Mouse (Mus musculus): ENCODE data around the gene Kif1a. TPM values are rescaled to one million over a fixed set of nuclear protein-coding genes. Genes with fewer than 3 reads are reported as not detected.

The Kif1a gene
- polyA plus RNA-seq, 1 experiment from 2014 or later = 4.4 TPM

GRCm38 (mm10) chr1:93124066-93124465, 22.3 kb upstream of the Kif1a start:
- Histone ChIP-seq H3K4me2 (replicated peaks; ENCODE audit: low read depth, low read length) (no peak overlapping the region), H3K9ac (replicated peaks; ENCODE audit: low read depth) (no peak overlapping the region)
- peak; percentile 42 for DNase-seq (ENCODE audit: low spot score)

GRCm38 (mm10) chr1:93123179-93123854, 21.6 kb upstream of the Kif1a start:
- no peaks in the 10 kb centered on the region for H3K27me3 ChIP-seq (replicated peaks; ENCODE audit: insufficient read depth, low read length)
- H3K4me2 ChIP-seq (replicated peaks; ENCODE audit: low read depth, low read length) = no peak overlapping the region
- H3K4me3 ChIP-seq (ENCODE audit: low read depth, low read length) = no peak overlapping the region
- DNase-seq (ENCODE audit: low spot score) (peak; percentile 23), ATAC-seq (peak; percentile 17; the same call in 1 of the 2 replicates)
- 59% methylated on average over 11 of the region's 11 CpGs for WGBS
- no peak for TF ChIP-seq EP300 (IDR thresholded peaks at IDR 0.05)
- no peak for TF ChIP-seq CTCF (IDR thresholded peaks at IDR 0.05)
- no peaks in the 10 kb centered on the region for H3K9me3 ChIP-seq (ENCODE audit: low read length)
- H3K36me3 ChIP-seq (ENCODE audit: insufficient read depth, low read length) = no peaks in the 10 kb centered on the region
- no peaks in the 10 kb centered on the region for H3K4me1 ChIP-seq (ENCODE audit: insufficient read depth, low read depth, low read length)
- no peak overlapping the region for H3K27ac ChIP-seq (ENCODE audit: low read length)
- no peak overlapping the region for H3K9ac ChIP-seq (replicated peaks; ENCODE audit: low read depth)

More at GRCm38 (mm10) chr1:93124066-93124465, 22.3 kb upstream of the Kif1a start:
- no peak for TF ChIP-seq CTCF (IDR thresholded peaks at IDR 0.05)
- no peak for TF ChIP-seq EP300 (IDR thresholded peaks at IDR 0.05)
- H3K4me1 ChIP-seq (ENCODE audit: insufficient read depth, low read depth, low read length) = no peaks in the 10 kb centered on the region
- no peak for ATAC-seq
- H3K9me3 ChIP-seq (ENCODE audit: low read length) = no peaks in the 10 kb centered on the region
- H3K27ac ChIP-seq (ENCODE audit: low read length) = no peak overlapping the region
- no peaks in the 10 kb centered on the region for H3K36me3 ChIP-seq (ENCODE audit: insufficient read depth, low read length)
- H3K27me3 ChIP-seq (replicated peaks; ENCODE audit: insufficient read depth, low read length) = no peaks in the 10 kb centered on the region
- no peak overlapping the region for H3K4me3 ChIP-seq (ENCODE audit: low read depth, low read length)
- 41% methylated on average over 8 of the region's 8 CpGs for WGBS

- ATAC-seq (no peak), DNase-seq (ENCODE audit: low spot score) (no peak)
- Histone ChIP-seq H3K4me3 (ENCODE audit: low read depth, low read length) (no peak overlapping the region), H3K4me1 (ENCODE audit: insufficient read depth, low read depth, low read length) (no peaks in the 10 kb centered on the region), H3K36me3 (ENCODE audit: insufficient read depth, low read length) (no peaks in the 10 kb centered on the region), H3K4me2 (replicated peaks; ENCODE audit: low read depth, low read length) (no peak overlapping the region), H3K9me3 (ENCODE audit: low read length) (no peaks in the 10 kb centered on the region), H3K27ac (ENCODE audit: low read length) (no peak overlapping the region), H3K9ac (replicated peaks; ENCODE audit: low read depth) (no peak overlapping the region), H3K27me3 (replicated peaks; ENCODE audit: insufficient read depth, low read length) (no peaks in the 10 kb centered on the region)
- WGBS = 36% methylated on average over 4 of the region's 4 CpGs
- no peak for TF ChIP-seq CTCF (IDR thresholded peaks at IDR 0.05)
- TF ChIP-seq EP300 (IDR thresholded peaks at IDR 0.05) = no peak
Observed at GRCm38 (mm10) chr1:93118816-93119215, 17.1 kb upstream of the Kif1a start.

- TF ChIP-seq EP300 (IDR thresholded peaks at IDR 0.05) (no peak), CTCF (IDR thresholded peaks at IDR 0.05) (no peak)
- H3K9me3 ChIP-seq (ENCODE audit: low read length) = no peaks in the 10 kb centered on the region
- peak overlapping the region; percentile 46 for H3K4me2 ChIP-seq (replicated peaks; ENCODE audit: low read depth, low read length)
Observed at GRCm38 (mm10) chr1:93115471-93115870, 13.7 kb upstream of the Kif1a start.

GRCm38 (mm10) chr1:93114713-93115463, 13.1 kb upstream of the Kif1a start:
- no peak overlapping the region for H3K27ac ChIP-seq (ENCODE audit: low read length)
- 26% methylated on average over 21 of the region's 21 CpGs for WGBS
- H3K9ac ChIP-seq (replicated peaks; ENCODE audit: low read depth) = no peak overlapping the region
- no peaks in the 10 kb centered on the region for H3K27me3 ChIP-seq (replicated peaks; ENCODE audit: insufficient read depth, low read length)
- H3K4me1 ChIP-seq (ENCODE audit: insufficient read depth, low read depth, low read length) = no peaks in the 10 kb centered on the region
- H3K4me2 ChIP-seq (replicated peaks; ENCODE audit: low read depth, low read length) = peak overlapping the region; percentile 46
- ATAC-seq (peak; percentile 94), DNase-seq (ENCODE audit: low spot score) (peak; percentile 83)
- TF ChIP-seq CTCF (IDR thresholded peaks at IDR 0.05) (no peak), EP300 (IDR thresholded peaks at IDR 0.05) (no peak)
- H3K4me3 ChIP-seq (ENCODE audit: low read depth, low read length) = peak overlapping the region; percentile 12; the same call in 1 of the 2 replicates
- H3K36me3 ChIP-seq (ENCODE audit: insufficient read depth, low read length) = no peaks in the 10 kb centered on the region
- no peaks in the 10 kb centered on the region for H3K9me3 ChIP-seq (ENCODE audit: low read length)

More at GRCm38 (mm10) chr1:93115471-93115870, 13.7 kb upstream of the Kif1a start:
- Histone ChIP-seq H3K9ac (replicated peaks; ENCODE audit: low read depth) (no peak overlapping the region), H3K4me1 (ENCODE audit: insufficient read depth, low read depth, low read length) (no peaks in the 10 kb centered on the region), H3K4me3 (ENCODE audit: low read depth, low read length) (peak overlapping the region; percentile 12; the same call in 1 of the 2 replicates), H3K36me3 (ENCODE audit: insufficient read depth, low read length) (no peaks in the 10 kb centered on the region), H3K27me3 (replicated peaks; ENCODE audit: insufficient read depth, low read length) (no peaks in the 10 kb centered on the region), H3K27ac (ENCODE audit: low read length) (no peak overlapping the region)
- DNase-seq (ENCODE audit: low spot score) (no peak), ATAC-seq (no peak)
- 28% methylated on average over 11 of the region's 13 CpGs for WGBS

- no peak for ATAC-seq
- TF ChIP-seq EP300 (IDR thresholded peaks at IDR 0.05) (no peak), CTCF (IDR thresholded peaks at IDR 0.05) (no peak)
- H3K9ac ChIP-seq (replicated peaks; ENCODE audit: low read depth) = no peak overlapping the region
- H3K4me1 ChIP-seq (ENCODE audit: insufficient read depth, low read depth, low read length) = 0 out of 2 replicates have a peak, but pooled peaks cover 8% of the 10 kb centered on the region
- no peaks in the 10 kb centered on the region for H3K9me3 ChIP-seq (ENCODE audit: low read length)
- DNase-seq (ENCODE audit: low spot score) = no peak
- no peak overlapping the region for H3K4me2 ChIP-seq (replicated peaks; ENCODE audit: low read depth, low read length)
- no peak overlapping the region for H3K4me3 ChIP-seq (ENCODE audit: low read depth, low read length)
- 76% methylated on average over 7 of the region's 7 CpGs for WGBS
- H3K27ac ChIP-seq (ENCODE audit: low read length) = no peak overlapping the region
- H3K36me3 ChIP-seq (ENCODE audit: insufficient read depth, low read length) = no peaks in the 10 kb centered on the region
- H3K27me3 ChIP-seq (replicated peaks; ENCODE audit: insufficient read depth, low read length) = peaks cover 32% of the 10 kb centered on the region
Observed at GRCm38 (mm10) chr1:93102700-93103099, 949 bp upstream of the Kif1a start.

Data from lung, postnatal 0 days (tissue).